Mouse (Mus musculus): Measurements from ENCODE around the gene Tmbim6. TPM values are rescaled to one million over a fixed set of nuclear protein-coding genes. Genes with fewer than 3 reads are reported as not detected.

Gene Tmbim6
- polyA plus RNA-seq, 1 experiment from 2014 or later = 267 TPM

DNA sequence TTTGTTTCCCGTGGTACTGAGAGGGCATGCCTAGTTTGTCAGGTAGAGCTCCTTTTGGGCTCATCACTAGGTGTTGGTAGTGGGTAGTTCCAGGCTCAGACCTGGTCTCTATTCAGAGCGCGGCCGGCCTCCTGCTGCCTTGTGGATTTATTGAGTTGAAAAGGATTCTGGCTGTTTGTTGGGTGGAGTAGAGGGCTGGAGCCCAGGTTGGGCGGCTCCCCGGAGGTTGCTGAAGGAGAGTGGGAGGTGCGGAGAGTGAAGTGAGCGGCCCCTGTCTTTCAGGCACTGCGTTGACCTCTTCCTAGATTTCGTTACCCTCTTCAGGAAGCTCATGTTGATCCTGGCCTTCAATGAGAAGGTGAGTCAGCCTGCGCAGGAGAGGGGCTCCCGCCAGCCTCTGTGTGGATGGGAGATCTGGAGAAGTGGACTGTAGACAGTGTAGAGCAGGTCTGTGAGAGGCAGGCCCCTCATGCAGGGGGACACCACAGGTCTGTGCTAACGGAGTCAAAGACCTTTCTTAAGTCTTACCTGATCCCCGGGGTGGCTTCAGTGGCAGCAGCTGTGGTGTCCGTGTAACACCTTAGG lies 14.4 kb downstream of the Tmbim6 start:
- Histone ChIP-seq H3K4me3 (no peak overlapping the region), H3K36me3 (replicated peaks) (peaks cover 88% of the 10 kb centered on the region), H3K27ac (no peak overlapping the region), H3K9me3 (no peaks in the 10 kb centered on the region), H3K27me3 (ENCODE audit: poor library complexity, severe bottlenecking) (no peaks in the 10 kb centered on the region), H3K4me1 (peaks cover 6% of the 10 kb centered on the region; the same call in 1 of the 2 replicates)
- 92% methylated on average over 15 of the region's 15 CpGs for WGBS
- DNase-seq (ENCODE audit: extremely low spot score, low spot score) = no peak

GRCm38 (mm10) chr15:99408845-99409244 lies 16.2 kb downstream of the Tmbim6 start:
- Histone ChIP-seq H3K36me3 (replicated peaks) (peaks cover 70% of the 10 kb centered on the region), H3K27ac (no peak overlapping the region), H3K4me1 (peaks cover 6% of the 10 kb centered on the region; the same call in 1 of the 2 replicates), H3K4me3 (no peak overlapping the region), H3K9me3 (no peaks in the 10 kb centered on the region), H3K27me3 (ENCODE audit: poor library complexity, severe bottlenecking) (no peaks in the 10 kb centered on the region)
- WGBS = 91% methylated on average over 9 of the region's 9 CpGs
- no peak for DNase-seq (ENCODE audit: extremely low spot score, low spot score)

DNA sequence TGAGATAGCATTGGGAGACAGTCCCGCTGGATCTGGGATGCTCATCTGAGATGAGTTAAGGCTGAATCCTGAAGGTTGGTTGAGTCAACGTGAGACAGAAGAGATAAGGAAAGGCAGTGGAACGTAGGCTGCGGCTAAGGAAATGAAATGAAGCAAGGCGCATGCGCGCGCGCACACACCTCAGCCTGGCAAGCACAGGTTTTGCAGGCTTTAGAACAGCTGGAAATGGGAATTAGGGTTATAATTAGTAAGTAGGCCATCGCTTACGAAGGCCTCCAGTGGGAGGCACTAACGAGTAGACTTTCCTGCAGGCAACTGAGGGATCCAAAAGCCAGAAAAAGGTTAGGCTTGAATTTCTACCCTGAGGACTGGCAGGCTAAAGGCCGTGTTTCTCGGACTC lies 19.1 kb downstream of the Tmbim6 start:
- Histone ChIP-seq H3K27me3 (ENCODE audit: poor library complexity, severe bottlenecking) (no peaks in the 10 kb centered on the region), H3K9me3 (no peaks in the 10 kb centered on the region), H3K27ac (no peak overlapping the region), H3K4me1 (peaks cover 10% of the 10 kb centered on the region; the same call in 1 of the 2 replicates), H3K4me3 (no peak overlapping the region), H3K36me3 (replicated peaks) (peaks cover 41% of the 10 kb centered on the region)
- whole genome bisulfite sequencing = 61% methylated on average over 14 of the region's 14 CpGs
- DNase-seq (ENCODE audit: extremely low spot score, low spot score) = no peak

GRCm38 (mm10) chr15:99415793-99416192 lies 23.1 kb downstream of the Tmbim6 start:
- Histone ChIP-seq H3K4me3 (no peak overlapping the region), H3K9me3 (no peaks in the 10 kb centered on the region), H3K36me3 (replicated peaks) (0 out of 2 replicates have a peak, but pooled peaks cover under 1% of the 10 kb centered on the region), H3K4me1 (peaks cover 32% of the 10 kb centered on the region), H3K27me3 (ENCODE audit: poor library complexity, severe bottlenecking) (no peaks in the 10 kb centered on the region), H3K27ac (no peak overlapping the region)
- WGBS = 26% methylated on average over 2 of the region's 2 CpGs
- DNase-seq (ENCODE audit: extremely low spot score, low spot score) = no peak

DNA sequence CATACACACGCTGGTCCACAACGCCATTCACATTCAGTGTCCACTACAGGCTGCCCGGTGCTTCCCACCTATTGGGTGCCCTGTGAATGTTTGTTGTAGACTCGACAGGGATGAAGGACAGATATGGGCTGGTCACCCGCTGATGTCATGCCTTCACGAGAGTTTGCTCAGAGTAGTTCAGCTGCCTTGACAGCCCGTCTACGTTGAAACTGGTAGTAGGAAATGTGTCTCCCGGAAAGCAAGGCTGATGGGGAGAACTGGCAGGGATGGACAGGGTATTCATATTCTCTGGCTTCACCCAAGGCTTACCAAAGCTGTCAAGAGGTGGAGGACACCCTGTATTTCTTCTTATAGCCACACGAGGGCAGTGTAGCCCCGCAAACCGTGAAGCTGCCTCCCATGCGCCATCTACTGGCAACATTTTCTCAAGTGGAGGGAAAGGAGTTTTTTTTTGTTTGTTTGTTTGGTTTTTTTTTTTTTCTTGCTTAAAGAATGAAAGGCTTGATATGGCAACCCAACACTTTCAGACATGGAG lies 23.7 kb downstream of the Tmbim6 start:
- WGBS = 25% methylated on average over 13 of the region's 13 CpGs
- Histone ChIP-seq H3K9me3 (no peaks in the 10 kb centered on the region), H3K27me3 (ENCODE audit: poor library complexity, severe bottlenecking) (no peaks in the 10 kb centered on the region), H3K4me3 (no peak overlapping the region), H3K36me3 (replicated peaks) (peaks cover 3% of the 10 kb centered on the region), H3K4me1 (peaks cover 35% of the 10 kb centered on the region), H3K27ac (peak overlapping the region; percentile 60; the same call in 1 of the 2 replicates)
- DNase-seq (ENCODE audit: extremely low spot score, low spot score) = peak; percentile 77

DNA sequence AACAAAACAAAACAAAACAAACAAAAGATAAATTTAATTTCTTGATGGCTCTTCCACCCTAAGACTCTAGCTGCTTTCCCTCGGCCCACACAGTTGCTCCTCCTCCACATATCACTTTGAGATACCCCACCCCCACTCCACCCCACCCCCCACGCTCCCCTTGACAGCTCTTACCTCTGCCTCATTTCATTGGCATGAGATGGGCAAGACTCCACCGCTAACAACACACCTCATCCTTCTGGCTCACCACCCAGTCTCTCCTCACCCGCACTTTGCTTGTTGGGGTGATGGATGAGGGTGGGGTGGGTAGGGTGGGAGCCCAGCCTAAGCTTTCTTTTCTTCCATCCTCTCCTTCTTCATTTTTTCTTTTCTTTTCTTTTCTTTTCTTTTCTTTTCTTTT lies 24.3 kb downstream of the Tmbim6 start:
- Histone ChIP-seq H3K4me3 (no peak overlapping the region), H3K4me1 (peaks cover 32% of the 10 kb centered on the region), H3K27me3 (ENCODE audit: poor library complexity, severe bottlenecking) (no peaks in the 10 kb centered on the region), H3K36me3 (replicated peaks) (peaks cover 9% of the 10 kb centered on the region), H3K27ac (peak overlapping the region; percentile 60; the same call in 1 of the 2 replicates), H3K9me3 (no peaks in the 10 kb centered on the region)
- 52% methylated on average over 4 of the region's 4 CpGs for WGBS
- no peak for DNase-seq (ENCODE audit: extremely low spot score, low spot score)

GRCm38 (mm10) chr15:99417692-99418271 lies 25.1 kb downstream of the Tmbim6 start:
- WGBS = 55% methylated on average over 17 of the region's 17 CpGs
- Histone ChIP-seq H3K36me3 (replicated peaks) (peaks cover 17% of the 10 kb centered on the region), H3K27ac (peak overlapping the region; percentile 51; the same call in 1 of the 2 replicates), H3K4me3 (no peak overlapping the region), H3K4me1 (peaks cover 32% of the 10 kb centered on the region), H3K27me3 (ENCODE audit: poor library complexity, severe bottlenecking) (no peaks in the 10 kb centered on the region), H3K9me3 (no peaks in the 10 kb centered on the region)
- no peak for DNase-seq (ENCODE audit: extremely low spot score, low spot score)

- peak overlapping the region; percentile 91 for H3K27ac ChIP-seq
- WGBS = 53% methylated on average over 5 of the region's 5 CpGs
- H3K9me3 ChIP-seq = no peaks in the 10 kb centered on the region
- H3K4me3 ChIP-seq = peak overlapping the region; percentile 26
- H3K36me3 ChIP-seq (replicated peaks) = peaks cover 39% of the 10 kb centered on the region
- no peak for DNase-seq (ENCODE audit: extremely low spot score, low spot score)
- peaks cover 32% of the 10 kb centered on the region for H3K4me1 ChIP-seq
- H3K27me3 ChIP-seq (ENCODE audit: poor library complexity, severe bottlenecking) = no peaks in the 10 kb centered on the region
Measured at GRCm38 (mm10) chr15:99420101-99420500, 27.4 kb downstream of the Tmbim6 start.

GRCm38 (mm10) chr15:99420521-99421014 lies 27.9 kb downstream of the Tmbim6 start:
- H3K4me1 ChIP-seq = peaks cover 32% of the 10 kb centered on the region
- H3K36me3 ChIP-seq (replicated peaks) = peaks cover 44% of the 10 kb centered on the region
- DNase-seq (ENCODE audit: extremely low spot score, low spot score) = peak; percentile 80
- no peaks in the 10 kb centered on the region for H3K9me3 ChIP-seq
- H3K27me3 ChIP-seq (ENCODE audit: poor library complexity, severe bottlenecking) = no peaks in the 10 kb centered on the region
- 23% methylated on average over 12 of the region's 12 CpGs for WGBS
- H3K4me3 ChIP-seq = peak overlapping the region; percentile 26
- H3K27ac ChIP-seq = peak overlapping the region; percentile 91

- peaks cover 50% of the 10 kb centered on the region for H3K36me3 ChIP-seq (replicated peaks)
- H3K9me3 ChIP-seq = no peaks in the 10 kb centered on the region
- H3K27ac ChIP-seq = peak overlapping the region; percentile 91
- DNase-seq (ENCODE audit: extremely low spot score, low spot score) = no peak
- H3K4me3 ChIP-seq = peak overlapping the region; percentile 26; the same call in 1 of the 2 replicates
- H3K4me1 ChIP-seq = peaks cover 31% of the 10 kb centered on the region
- 82% methylated on average over 9 of the region's 9 CpGs for WGBS
- H3K27me3 ChIP-seq (ENCODE audit: poor library complexity, severe bottlenecking) = no peaks in the 10 kb centered on the region
Measured at GRCm38 (mm10) chr15:99421152-99421551, 28.5 kb downstream of the Tmbim6 start.

- no peaks in the 10 kb centered on the region for H3K27me3 ChIP-seq (ENCODE audit: poor library complexity, severe bottlenecking)
- H3K4me3 ChIP-seq = no peak overlapping the region
- DNase-seq (ENCODE audit: extremely low spot score, low spot score) = no peak
- H3K9me3 ChIP-seq = no peaks in the 10 kb centered on the region
- WGBS = 89% methylated on average over 8 of the region's 8 CpGs
- H3K4me1 ChIP-seq = peaks cover 29% of the 10 kb centered on the region
- H3K36me3 ChIP-seq (replicated peaks) = peaks cover 55% of the 10 kb centered on the region
- peak overlapping the region; percentile 91 for H3K27ac ChIP-seq
Measured at GRCm38 (mm10) chr15:99421676-99422075, 29.0 kb downstream of the Tmbim6 start.

- Histone ChIP-seq H3K4me1 (peaks cover 25% of the 10 kb centered on the region), H3K27me3 (ENCODE audit: poor library complexity, severe bottlenecking) (no peaks in the 10 kb centered on the region), H3K4me3 (no peak overlapping the region), H3K9me3 (no peaks in the 10 kb centered on the region), H3K27ac (peak overlapping the region; percentile 65), H3K36me3 (replicated peaks) (peaks cover 64% of the 10 kb centered on the region)
- DNase-seq (ENCODE audit: extremely low spot score, low spot score) = no peak
- 94% methylated on average over 23 of the region's 23 CpGs for WGBS
Measured at GRCm38 (mm10) chr15:99422551-99422950, 29.9 kb downstream of the Tmbim6 start.

GRCm38 (mm10) chr15:99423131-99423530 lies 30.4 kb downstream of the Tmbim6 start:
- WGBS = 95% methylated on average over 10 of the region's 10 CpGs
- DNase-seq (ENCODE audit: extremely low spot score, low spot score) = no peak
- Histone ChIP-seq H3K27me3 (ENCODE audit: poor library complexity, severe bottlenecking) (no peaks in the 10 kb centered on the region), H3K9me3 (no peaks in the 10 kb centered on the region), H3K36me3 (replicated peaks) (peaks cover 69% of the 10 kb centered on the region), H3K27ac (peak overlapping the region; percentile 65), H3K4me3 (no peak overlapping the region), H3K4me1 (peaks cover 19% of the 10 kb centered on the region)

Data from forebrain, embryonic 10.5 days (tissue).